Mouse (Mus musculus) liver, embryonic 12.5 days (tissue): ENCODE data around the gene 1700022I11Rik. TPM values are rescaled to one million over a fixed set of nuclear protein-coding genes. Genes with fewer than 3 reads are reported as not detected.
"Not testable (repeated sequence)": the region's sequence is repeated elsewhere in the genome, so short reads cannot be mapped to it uniquely, and the experiment has no call there.

Experiments used
- ATAC-seq: fragments of 200-750 bp; cut with Nextera tagmentation; 2 replicates; pipeline ENCODE4 v1.8.0; 2017; ENCODE audit warnings: moderate number of reproducible peaks, mild to moderate bottlenecking, moderate library complexity
- H3K27ac ChIP-seq: fragments of 300-500 bp; sonication (generic); 2 replicates; pipeline ENCODE4 v1.5.1; 2016; ENCODE audit warnings: mild to moderate bottlenecking
- H3K27me3 ChIP-seq: fragments of 300-500 bp; sonication (generic); replicated peaks from 2 replicates; pipeline ENCODE4 v1.6.1; 2016; ENCODE audit warnings: mild to moderate bottlenecking, moderate library complexity
- H3K36me3 ChIP-seq: fragments of 300-500 bp; sonication (generic); 2 replicates; pipeline ENCODE4 v1.6.1; 2016; ENCODE audit warnings: mild to moderate bottlenecking, moderate library complexity
- H3K4me1 ChIP-seq: fragments of 300-500 bp; sonication (generic); 2 replicates; pipeline ENCODE4 v1.6.1; 2016
- H3K4me2 ChIP-seq: fragments of 300-500 bp; sonication (generic); 2 replicates; pipeline ENCODE4 v1.6.1; 2016; ENCODE audit warnings: mild to moderate bottlenecking, moderate library complexity
- H3K4me3 ChIP-seq: fragments of 300-500 bp; sonication (generic); 2 replicates; pipeline ENCODE4 v1.5.1; 2016; ENCODE audit warnings: mild to moderate bottlenecking, moderate library complexity
- H3K9ac ChIP-seq: fragments of 300-500 bp; sonication (generic); 2 replicates; pipeline ENCODE4 v1.6.1; 2016; ENCODE audit warnings: mild to moderate bottlenecking, moderate library complexity
- H3K9me3 ChIP-seq: fragments of 300-500 bp; sonication (generic); replicated peaks from 2 replicates; pipeline ENCODE4 v1.6.1; 2016; ENCODE audit warnings: mild to moderate bottlenecking, moderate library complexity
- WGBS: fragments of 180-500 bp; shearing (Covaris S2); methylation state at CpG from one replicate; pipeline ENCODE4 v1.1.7; 2016; ENCODE audit not compliant: insufficient replicate concordance; 5-methylcytosine and 5-hydroxymethylcytosine counted together
- polyA plus RNA-seq: library from polyadenylated mRNA; unstranded; fragments of >200 nt; fragmentation: Nextera tagmentation; extraction: Ambion mirVana; gene quantifications from 2 replicates; pipeline ENCODE4 v1.2.1, GENCODE M21; 2016

The 1700022I11Rik gene
- polyA plus RNA-seq, 1 experiment from 2014 or later: 0.20 TPM

- H3K27me3 ChIP-seq: 0 out of 2 replicates have a peak, but pooled peaks cover 5% of the 10 kb centered on the region
- H3K4me3 ChIP-seq: no peak overlapping the region
- WGBS: 71% methylated on average over 5 of the region's 5 CpGs
- H3K9ac ChIP-seq: no peak overlapping the region
- H3K4me1 ChIP-seq: no peaks in the 10 kb centered on the region
- no peak overlapping the region for H3K4me2 ChIP-seq
- no peak for ATAC-seq
- peaks cover 16% of the 10 kb centered on the region for H3K36me3 ChIP-seq
- no peaks in the 10 kb centered on the region for H3K9me3 ChIP-seq
- no peak overlapping the region for H3K27ac ChIP-seq
Measured at GRCm38 (mm10) chr4:42973868-42974267, 4.5 kb downstream of the 1700022I11Rik start.

- ATAC-seq: no peak
- no peaks in the 10 kb centered on the region for H3K27me3 ChIP-seq
- no peak overlapping the region for H3K27ac ChIP-seq
- H3K9me3 ChIP-seq: no peaks in the 10 kb centered on the region
- H3K4me1 ChIP-seq: no peaks in the 10 kb centered on the region
- no peak overlapping the region for H3K4me3 ChIP-seq
- peaks cover 57% of the 10 kb centered on the region for H3K36me3 ChIP-seq
- H3K4me2 ChIP-seq: no peak overlapping the region
- WGBS: 86% methylated on average over 4 of the region's 4 CpGs
- no peak overlapping the region for H3K9ac ChIP-seq
Measured at GRCm38 (mm10) chr4:42978062-42978461, 8.7 kb downstream of the 1700022I11Rik start.

- not testable (repeated sequence) for ATAC-seq
Measured at GRCm38 (mm10) chr4:42980467-42980866, 11.1 kb downstream of the 1700022I11Rik start.

GRCm38 (mm10) chr4:42988296-42988695 is 18.9 kb downstream of the 1700022I11Rik start:
- Histone ChIP-seq H3K27me3 (no peaks in the 10 kb centered on the region), H3K27ac (no peak overlapping the region), H3K4me1 (no peaks in the 10 kb centered on the region), H3K9ac (no peak overlapping the region), H3K36me3 (peaks cover 99% of the 10 kb centered on the region), H3K4me2 (no peak overlapping the region), H3K9me3 (no peaks in the 10 kb centered on the region), H3K4me3 (no peak overlapping the region)
- 78% methylated on average over 1 of the region's 1 CpGs for WGBS
- ATAC-seq: no peak

More at GRCm38 (mm10) chr4:42980467-42980866, 11.1 kb downstream of the 1700022I11Rik start:
- H3K27me3 ChIP-seq, H3K4me2 ChIP-seq, H3K9me3 ChIP-seq, H3K4me3 ChIP-seq, H3K4me1 ChIP-seq, H3K9ac ChIP-seq, H3K27ac ChIP-seq: not testable (repeated sequence)
- WGBS: 81% methylated on average over 8 of the region's 8 CpGs
- H3K36me3 ChIP-seq: peaks cover 81% of the 10 kb centered on the region

GRCm38 (mm10) chr4:42998022-42998421 is 28.6 kb downstream of the 1700022I11Rik start:
- H3K4me2 ChIP-seq: peak overlapping the region; percentile 83
- H3K27me3 ChIP-seq: no peaks in the 10 kb centered on the region
- no peak for ATAC-seq
- 73% methylated on average over 2 of the region's 2 CpGs for WGBS
- H3K4me3 ChIP-seq: peak overlapping the region; percentile 76
- peak overlapping the region; percentile 18; the same call in 1 of the 2 replicates for H3K27ac ChIP-seq
- H3K36me3 ChIP-seq: peaks cover 54% of the 10 kb centered on the region
- H3K9ac ChIP-seq: peak overlapping the region; percentile 98
- H3K9me3 ChIP-seq: no peaks in the 10 kb centered on the region
- H3K4me1 ChIP-seq: peaks cover 37% of the 10 kb centered on the region

GRCm38 (mm10) chr4:42999451-43000140 is 30.2 kb downstream of the 1700022I11Rik start:
- WGBS: under 1% methylated on average over 51 of the region's 51 CpGs
- peaks cover 44% of the 10 kb centered on the region for H3K36me3 ChIP-seq
- no peaks in the 10 kb centered on the region for H3K9me3 ChIP-seq
- ATAC-seq: peak; percentile 70
- peak overlapping the region; percentile 76 for H3K4me3 ChIP-seq
- H3K4me2 ChIP-seq: peak overlapping the region; percentile 83
- no peaks in the 10 kb centered on the region for H3K27me3 ChIP-seq
- H3K4me1 ChIP-seq: peaks cover 37% of the 10 kb centered on the region
- peak overlapping the region; percentile 98 for H3K9ac ChIP-seq
- peak overlapping the region; percentile 100 for H3K27ac ChIP-seq

GRCm38 (mm10) chr4:43000141-43000986 is 31.0 kb downstream of the 1700022I11Rik start, which contains the start of gene Vcp:
Vcp (minus strand) TSS chr4:43000507.
- not testable (repeated sequence) for H3K9me3 ChIP-seq, H3K27me3 ChIP-seq
- Histone ChIP-seq H3K4me2 (peak within 1 kb of the TSS; percentile 83), H3K4me3 (peak within 1 kb of the TSS; percentile 76), H3K36me3 (peaks cover 43% of the 10 kb centered on the region), H3K4me1 (peaks cover 37% of the 10 kb centered on the region), H3K27ac (peak within 1 kb of the TSS; percentile 100), H3K9ac (peak within 1 kb of the TSS; percentile 98)
- peak; percentile 96 for ATAC-seq
- 2% methylated on average over 54 of the region's 56 CpGs for WGBS

GRCm38 (mm10) chr4:43001272-43001671 is 31.9 kb downstream of the 1700022I11Rik start:
- no peak for ATAC-seq
- H3K36me3 ChIP-seq: peaks cover 37% of the 10 kb centered on the region
- no peaks in the 10 kb centered on the region for H3K27me3 ChIP-seq
- H3K4me3 ChIP-seq: no peak overlapping the region
- peaks cover 37% of the 10 kb centered on the region for H3K4me1 ChIP-seq
- no peak overlapping the region for H3K9ac ChIP-seq
- H3K4me2 ChIP-seq: no peak overlapping the region
- WGBS: 77% methylated on average over 2 of the region's 2 CpGs
- H3K9me3 ChIP-seq: no peaks in the 10 kb centered on the region
- H3K27ac ChIP-seq: peak overlapping the region; percentile 79; the same call in 1 of the 2 replicates

GRCm38 (mm10) chr4:43002756-43003439 is 33.5 kb downstream of the 1700022I11Rik start:
- Histone ChIP-seq H3K4me2 (no peak overlapping the region), H3K9ac (no peak overlapping the region), H3K36me3 (peaks cover 35% of the 10 kb centered on the region), H3K27ac (no peak overlapping the region), H3K4me1 (peaks cover 26% of the 10 kb centered on the region), H3K4me3 (no peak overlapping the region), H3K9me3 (no peaks in the 10 kb centered on the region), H3K27me3 (no peaks in the 10 kb centered on the region)
- ATAC-seq: no peak
- WGBS: 74% methylated on average over 12 of the region's 12 CpGs

- no peak for ATAC-seq
- H3K27ac ChIP-seq: no peak overlapping the region
- H3K4me3 ChIP-seq: no peak overlapping the region
- H3K4me2 ChIP-seq: no peak overlapping the region
- H3K4me1 ChIP-seq: peaks cover 29% of the 10 kb centered on the region
- H3K9ac ChIP-seq: 0 out of 2 replicates have a peak overlapping the region, but pooled peaks have one; percentile 0
- H3K36me3 ChIP-seq: peaks cover 36% of the 10 kb centered on the region
- no peaks in the 10 kb centered on the region for H3K9me3 ChIP-seq
- WGBS: 87% methylated on average over 3 of the region's 3 CpGs
- no peaks in the 10 kb centered on the region for H3K27me3 ChIP-seq
Measured at GRCm38 (mm10) chr4:43004951-43005350, 35.5 kb downstream of the 1700022I11Rik start.

GRCm38 (mm10) chr4:43005765-43006164 is 36.4 kb downstream of the 1700022I11Rik start:
- Histone ChIP-seq H3K9ac (no peak overlapping the region), H3K36me3 (peaks cover 36% of the 10 kb centered on the region), H3K27me3 (no peaks in the 10 kb centered on the region), H3K4me1 (peaks cover 29% of the 10 kb centered on the region), H3K27ac (no peak overlapping the region), H3K9me3 (no peaks in the 10 kb centered on the region), H3K4me3 (no peak overlapping the region), H3K4me2 (no peak overlapping the region)
- no peak for ATAC-seq
- 39% methylated on average over 2 of the region's 2 CpGs for WGBS
